Mouse (Mus musculus) liver, embryonic 13.5 days (tissue): ENCODE results near the gene Fam131a. TPM values are rescaled to one million over a fixed set of nuclear protein-coding genes. Genes with fewer than 3 reads are reported as not detected.
A peak's percentile ranks its signal among the peaks of the same experiment; 100 is the strongest.

Experiments used
- ATAC-seq: fragments of 200-750 bp; cut with Nextera tagmentation; 2 replicates; pipeline ENCODE4 v1.8.0; 2017; ENCODE audit warnings: low read depth, mild to moderate bottlenecking, moderate number of reproducible peaks, moderate library complexity
- DNase-seq: peaks from one replicate; pipeline ENCODE4 v3.0.0; 2022
- H3K27ac ChIP-seq: fragments of 300-500 bp; sonication (generic); 2 replicates; pipeline ENCODE4 v1.5.1; 2015; ENCODE audit warnings: moderate library complexity, mild to moderate bottlenecking, inconsistent platforms
- H3K27me3 ChIP-seq: fragments of 300-500 bp; sonication (generic); 2 replicates; pipeline ENCODE4 v1.6.1; 2015; ENCODE audit warnings: mild to moderate bottlenecking, inconsistent platforms
- H3K36me3 ChIP-seq: fragments of 300-500 bp; sonication (generic); 2 replicates; pipeline ENCODE4 v1.6.1; 2015; ENCODE audit warnings: mild to moderate bottlenecking, inconsistent platforms
- H3K4me1 ChIP-seq: fragments of 300-500 bp; sonication (generic); replicated peaks from 2 replicates; pipeline ENCODE4 v1.6.1; 2015; ENCODE audit warnings: inconsistent platforms
- H3K4me2 ChIP-seq: fragments of 300-500 bp; sonication (generic); 2 replicates; pipeline ENCODE4 v1.6.1; 2015; ENCODE audit warnings: inconsistent platforms, mild to moderate bottlenecking, moderate library complexity
- H3K4me3 ChIP-seq: fragments of 300-500 bp; sonication (generic); replicated peaks from 2 replicates; pipeline ENCODE4 v1.5.1; 2015; ENCODE audit warnings: mild to moderate bottlenecking, inconsistent platforms
- H3K9ac ChIP-seq: fragments of 300-500 bp; sonication (generic); 2 replicates; pipeline ENCODE4 v1.6.1; 2015; ENCODE audit warnings: mild to moderate bottlenecking, inconsistent platforms
- H3K9me3 ChIP-seq: fragments of 300-500 bp; sonication (generic); replicated peaks from 2 replicates; pipeline ENCODE4 v1.6.1; 2016; ENCODE audit warnings: inconsistent platforms
- WGBS: fragments of 180-500 bp; shearing (Covaris S2); methylation state at CpG from one replicate; pipeline ENCODE4 v1.1.7; 2015; ENCODE audit not compliant: insufficient replicate concordance; 5-methylcytosine and 5-hydroxymethylcytosine counted together
- polyA plus RNA-seq: library from polyadenylated mRNA; unstranded; fragments of >200 nt; fragmentation: Nextera tagmentation; extraction: Ambion mirVana; gene quantifications from 2 replicates; pipeline ENCODE4 v1.2.1, GENCODE M21; 2015

Fam131a gene
- polyA plus RNA-seq, 1 experiment from 2014 or later, result 1.0 TPM

DNA sequence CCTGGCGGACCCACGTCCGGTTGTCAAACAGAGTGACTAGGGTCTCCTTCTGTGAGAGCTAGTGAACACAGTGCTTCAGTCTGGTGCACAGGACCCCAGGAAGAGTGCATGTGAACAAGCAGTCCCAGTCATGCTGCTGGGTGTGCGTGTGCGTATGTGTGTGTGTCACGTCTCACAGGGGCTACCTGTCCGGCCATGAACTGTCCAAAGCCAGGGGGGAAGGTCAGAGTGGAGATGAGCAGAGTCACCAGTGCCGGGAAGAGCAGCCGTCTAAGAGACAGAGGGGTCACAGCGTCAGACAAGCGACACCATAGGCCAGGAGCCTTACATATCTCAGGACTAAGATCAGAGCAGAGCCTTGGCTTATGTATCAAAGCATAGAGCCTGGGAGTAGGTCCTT, 17.3 kb downstream of the Fam131a start:
- H3K27me3 ChIP-seq, result no peaks in the 10 kb centered on the region
- no peak overlapping the region for H3K4me3 ChIP-seq
- H3K36me3 ChIP-seq, result peaks cover 62% of the 10 kb centered on the region
- peak overlapping the region; percentile 93; the same call in 1 of the 2 replicates for H3K27ac ChIP-seq
- WGBS, result 91% methylated on average over 11 of the region's 11 CpGs
- H3K4me2 ChIP-seq, result no peak overlapping the region
- H3K4me1 ChIP-seq, result peaks cover 99% of the 10 kb centered on the region
- no peaks in the 10 kb centered on the region for H3K9me3 ChIP-seq
- peak overlapping the region; percentile 22; the same call in 1 of the 2 replicates for H3K9ac ChIP-seq
- ATAC-seq (no peak), DNase-seq (no peak)

DNA sequence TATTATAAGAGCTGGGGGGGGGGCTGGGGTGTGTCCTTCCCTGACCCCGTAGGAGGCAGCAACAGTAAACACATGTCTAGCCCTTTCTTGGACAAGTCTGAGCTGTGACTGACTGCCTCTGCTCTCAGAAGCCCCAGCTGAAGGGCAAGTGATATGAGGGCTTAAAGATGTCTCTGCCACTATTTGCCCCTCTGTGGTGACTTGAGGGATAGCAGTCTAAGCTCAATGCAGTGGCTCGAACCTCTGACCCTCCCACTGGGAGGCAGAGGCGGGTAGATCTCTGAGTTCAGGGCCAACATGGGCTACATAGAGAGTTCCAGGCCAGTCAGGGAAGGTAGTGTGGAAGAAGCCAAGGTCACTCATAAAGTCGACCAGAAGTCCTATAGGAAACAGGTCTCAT, 17.8 kb downstream of the Fam131a start:
- peaks cover 60% of the 10 kb centered on the region for H3K36me3 ChIP-seq
- H3K4me1 ChIP-seq, result peaks cover 99% of the 10 kb centered on the region
- WGBS, result 55% methylated on average over 4 of the region's 4 CpGs

DNA sequence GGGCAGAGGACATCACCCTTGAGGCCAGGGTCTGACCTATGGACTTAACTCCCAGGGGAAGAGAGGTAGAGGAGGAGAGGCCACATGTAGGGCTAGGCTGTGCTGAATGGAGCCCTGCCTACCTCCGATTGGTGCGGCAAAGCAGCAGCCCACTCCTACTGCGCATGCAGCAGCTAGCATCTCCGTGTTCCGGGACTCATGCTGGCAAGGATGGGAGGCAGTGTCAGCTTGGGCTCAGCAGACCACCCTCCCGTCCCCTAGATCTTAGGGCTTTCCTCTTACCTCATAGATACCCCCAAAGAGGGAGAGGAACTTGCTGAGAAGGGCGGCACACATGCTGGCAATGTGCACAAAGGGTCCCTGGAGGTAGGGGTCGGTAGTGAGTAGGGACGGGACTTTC, 19.1 kb downstream of the Fam131a start:
- WGBS, result 81% methylated on average over 9 of the region's 9 CpGs
- DNase-seq (no peak), ATAC-seq (no peak)
- peaks cover 98% of the 10 kb centered on the region for H3K4me1 ChIP-seq
- H3K9ac ChIP-seq, result peak overlapping the region; percentile 90
- peak overlapping the region; percentile 93; the same call in 1 of the 2 replicates for H3K27ac ChIP-seq
- H3K4me2 ChIP-seq, result peak overlapping the region; percentile 98
- H3K4me3 ChIP-seq, result 0 out of 2 replicates have a peak overlapping the region, but pooled peaks have one; percentile 83
- no peaks in the 10 kb centered on the region for H3K9me3 ChIP-seq
- H3K36me3 ChIP-seq, result peaks cover 56% of the 10 kb centered on the region
- H3K27me3 ChIP-seq, result no peaks in the 10 kb centered on the region

More for the DNA sequence above, 17.8 kb downstream of the Fam131a start:
- DNase-seq, result no peak
- Histone ChIP-seq H3K4me3 (no peak overlapping the region), H3K27me3 (no peaks in the 10 kb centered on the region), H3K4me2 (no peak overlapping the region), H3K27ac (peak overlapping the region; percentile 93), H3K9me3 (no peaks in the 10 kb centered on the region), H3K9ac (peak overlapping the region; percentile 22; the same call in 1 of the 2 replicates)
- ATAC-seq, result no peak

DNA sequence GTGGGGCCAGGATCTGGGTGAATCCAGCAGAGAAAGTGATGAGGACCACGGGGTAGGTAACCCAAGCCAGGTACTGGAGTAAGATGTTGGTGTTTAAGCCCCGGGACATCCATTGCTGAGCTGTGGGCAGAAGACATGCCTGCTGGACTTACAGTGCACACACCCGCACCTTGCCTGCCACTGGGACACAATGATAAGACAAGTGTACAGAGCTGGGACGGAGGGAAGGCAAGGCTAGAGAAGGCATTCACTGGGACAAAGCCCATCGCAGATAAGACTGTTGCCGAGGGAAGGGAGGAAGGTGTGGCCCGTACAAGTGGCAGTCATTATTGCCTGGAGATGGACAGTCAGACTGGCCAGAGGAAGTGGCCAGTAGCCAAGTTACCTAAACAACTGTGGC, 19.8 kb downstream of the Fam131a start:
- ATAC-seq, result peak; percentile 32

DNA sequence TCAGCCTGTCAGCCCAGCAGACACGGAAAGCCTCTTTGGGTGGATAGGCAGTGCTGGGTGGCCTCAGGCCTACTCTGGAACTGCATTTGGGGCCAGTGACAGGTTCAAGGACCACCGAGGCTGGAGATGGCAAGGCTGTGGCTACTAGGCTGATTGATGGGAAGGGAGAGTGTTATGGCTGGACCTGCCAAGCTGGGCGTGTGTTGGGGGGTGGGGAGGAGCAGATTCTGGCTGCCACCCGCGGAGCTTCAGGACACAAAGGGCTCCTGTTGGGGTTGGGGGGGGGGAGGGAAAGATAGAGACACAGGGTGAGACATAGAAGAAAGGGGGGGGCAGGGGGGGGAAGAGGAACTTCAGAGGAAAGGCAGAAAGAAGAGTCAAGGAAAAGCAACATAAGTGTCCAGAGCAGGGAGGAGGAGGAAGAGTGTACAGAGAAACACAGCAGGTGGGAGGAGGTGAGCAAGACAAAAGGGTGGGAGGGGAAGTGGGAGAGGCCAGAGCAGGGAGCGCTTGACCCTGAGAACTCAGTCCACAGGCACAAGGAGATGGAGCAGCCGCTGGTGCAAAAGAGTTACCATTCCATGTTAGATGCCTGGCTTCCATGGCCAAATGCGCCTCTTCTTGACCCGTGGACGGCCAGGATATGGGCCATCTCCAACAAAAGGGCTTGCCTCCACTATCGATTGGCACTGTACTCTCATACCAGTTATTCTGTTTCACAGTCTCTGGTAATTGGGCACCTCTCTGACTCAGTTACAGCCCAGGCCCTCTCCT, 21.5 kb downstream of the Fam131a start:
- Histone ChIP-seq H3K9me3 (no peaks in the 10 kb centered on the region), H3K27ac (peak overlapping the region; percentile 93), H3K27me3 (no peaks in the 10 kb centered on the region), H3K9ac (peak overlapping the region; percentile 90), H3K4me2 (peak overlapping the region; percentile 98), H3K4me3 (peak overlapping the region; percentile 83), H3K36me3 (peaks cover 34% of the 10 kb centered on the region), H3K4me1 (peaks cover 87% of the 10 kb centered on the region)
- DNase-seq (no peak), ATAC-seq (no peak)
- 53% methylated on average over 11 of the region's 11 CpGs for WGBS

More for the DNA sequence above, 19.8 kb downstream of the Fam131a start:
- Histone ChIP-seq H3K27me3 (no peaks in the 10 kb centered on the region), H3K36me3 (peaks cover 49% of the 10 kb centered on the region), H3K4me3 (peak overlapping the region; percentile 83), H3K4me2 (peak overlapping the region; percentile 98), H3K9ac (peak overlapping the region; percentile 90), H3K27ac (peak overlapping the region; percentile 93), H3K9me3 (no peaks in the 10 kb centered on the region), H3K4me1 (peaks cover 93% of the 10 kb centered on the region)
- WGBS, result 25% methylated on average over 7 of the region's 7 CpGs
- peak; percentile 68 for DNase-seq

DNA sequence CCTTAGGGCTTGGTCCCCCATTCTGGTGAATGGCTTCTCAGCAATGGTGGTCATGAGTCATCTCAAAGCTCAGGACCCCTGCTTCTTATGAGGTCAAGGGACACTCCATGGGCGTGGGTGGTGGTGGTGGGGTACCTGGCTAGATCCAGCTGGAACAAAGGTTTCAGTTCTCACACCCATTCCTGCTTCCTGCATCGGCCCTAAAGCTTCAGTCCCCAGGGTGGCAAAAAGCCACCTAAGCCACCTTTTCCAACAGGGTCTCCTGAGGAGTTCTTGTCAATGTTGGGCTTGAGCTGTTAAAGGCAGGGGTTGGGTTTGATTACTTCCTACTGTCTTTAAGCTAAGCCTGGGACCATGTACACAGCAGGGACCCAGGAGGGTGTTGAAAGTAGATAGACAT, 22.1 kb downstream of the Fam131a start:
- Histone ChIP-seq H3K9ac (peak overlapping the region; percentile 90), H3K9me3 (no peaks in the 10 kb centered on the region), H3K4me2 (peak overlapping the region; percentile 98), H3K4me1 (peaks cover 84% of the 10 kb centered on the region), H3K27ac (peak overlapping the region; percentile 93), H3K4me3 (peak overlapping the region; percentile 83), H3K36me3 (peaks cover 34% of the 10 kb centered on the region), H3K27me3 (no peaks in the 10 kb centered on the region)
- ATAC-seq, result no peak
- 57% methylated on average over 2 of the region's 2 CpGs for WGBS
- DNase-seq, result no peak

DNA sequence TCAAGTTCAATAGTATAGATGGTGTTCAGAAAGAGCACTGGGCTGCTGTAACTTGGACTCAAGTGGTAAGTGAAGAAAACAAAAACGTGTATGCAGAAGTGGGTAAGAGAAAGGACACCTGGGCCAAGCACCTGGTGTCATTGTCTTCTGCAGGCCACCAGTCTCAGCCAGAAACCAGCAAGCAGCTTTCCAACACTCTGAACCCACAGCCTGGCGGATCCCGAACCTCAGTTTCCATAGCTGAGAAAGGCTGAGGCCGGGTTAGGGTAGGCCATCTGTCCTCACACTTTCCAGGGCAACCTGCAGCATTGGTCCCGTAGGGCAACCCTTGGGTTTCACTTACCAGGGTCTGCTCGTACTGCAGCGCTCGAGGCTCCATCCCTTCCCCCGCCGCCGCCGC, 22.5 kb downstream of the Fam131a start:
- H3K4me2 ChIP-seq, result peak overlapping the region; percentile 98
- ATAC-seq, result no peak
- peaks cover 80% of the 10 kb centered on the region for H3K4me1 ChIP-seq
- H3K4me3 ChIP-seq, result peak overlapping the region; percentile 83
- H3K36me3 ChIP-seq, result peaks cover 34% of the 10 kb centered on the region
- DNase-seq, result no peak
- H3K27me3 ChIP-seq, result no peaks in the 10 kb centered on the region
- peak overlapping the region; percentile 90 for H3K9ac ChIP-seq
- peak overlapping the region; percentile 93 for H3K27ac ChIP-seq
- 4% methylated on average over 12 of the region's 12 CpGs for WGBS
- H3K9me3 ChIP-seq, result no peaks in the 10 kb centered on the region

DNA sequence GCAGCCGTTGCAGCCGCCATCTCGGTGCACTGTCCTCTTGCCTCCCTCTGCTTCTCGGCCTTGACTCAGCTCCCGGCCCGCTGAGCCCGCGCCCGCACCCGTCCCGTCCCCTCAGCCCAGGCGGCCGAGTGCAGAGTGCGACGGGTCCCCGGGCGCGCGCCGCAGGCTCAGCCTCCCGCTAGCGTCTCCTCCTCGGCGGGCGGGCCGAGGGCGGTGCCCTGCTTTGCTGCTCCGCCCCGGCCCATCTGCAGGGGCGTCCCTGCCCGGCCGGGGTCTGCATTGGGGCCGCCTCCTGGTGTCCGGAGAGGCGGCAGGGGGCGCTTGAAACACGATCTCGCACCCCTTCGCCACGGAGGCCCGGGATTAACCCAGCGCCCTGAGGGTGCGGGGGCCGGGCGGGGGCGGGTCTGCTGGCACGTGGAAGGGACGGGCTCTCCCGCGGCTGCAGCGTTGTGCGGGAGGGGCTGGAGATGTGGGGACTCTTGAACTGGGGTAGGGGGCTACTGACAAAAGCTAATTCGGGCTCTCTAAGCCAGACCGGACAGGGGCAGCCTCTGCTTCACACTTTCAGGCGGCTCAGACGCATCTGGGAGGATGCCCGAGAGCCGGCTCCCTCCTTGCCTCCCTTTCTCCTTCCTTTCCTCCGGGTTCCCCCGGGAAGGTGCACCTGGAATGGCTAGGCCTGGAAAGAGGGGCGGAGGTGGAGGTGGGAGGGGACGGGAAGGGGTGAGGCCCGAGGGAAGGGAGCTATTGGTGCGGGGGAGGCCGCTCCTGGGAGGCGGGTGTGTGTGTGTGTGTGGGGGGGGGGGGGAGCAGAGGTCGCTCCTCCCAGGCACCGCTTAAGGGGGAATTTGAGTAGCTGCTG, 23.2 kb downstream of the Fam131a start:
- H3K27me3 ChIP-seq, result no peaks in the 10 kb centered on the region
- peak overlapping the region; percentile 93 for H3K27ac ChIP-seq
- DNase-seq (peak; percentile 79), ATAC-seq (peak; percentile 65)
- under 1% methylated on average over 59 of the region's 68 CpGs for WGBS
- no peaks in the 10 kb centered on the region for H3K9me3 ChIP-seq
- peaks cover 74% of the 10 kb centered on the region for H3K4me1 ChIP-seq
- peak overlapping the region; percentile 98 for H3K4me2 ChIP-seq
- H3K4me3 ChIP-seq, result peak overlapping the region; percentile 83
- peak overlapping the region; percentile 90 for H3K9ac ChIP-seq
- peaks cover 33% of the 10 kb centered on the region for H3K36me3 ChIP-seq

DNA sequence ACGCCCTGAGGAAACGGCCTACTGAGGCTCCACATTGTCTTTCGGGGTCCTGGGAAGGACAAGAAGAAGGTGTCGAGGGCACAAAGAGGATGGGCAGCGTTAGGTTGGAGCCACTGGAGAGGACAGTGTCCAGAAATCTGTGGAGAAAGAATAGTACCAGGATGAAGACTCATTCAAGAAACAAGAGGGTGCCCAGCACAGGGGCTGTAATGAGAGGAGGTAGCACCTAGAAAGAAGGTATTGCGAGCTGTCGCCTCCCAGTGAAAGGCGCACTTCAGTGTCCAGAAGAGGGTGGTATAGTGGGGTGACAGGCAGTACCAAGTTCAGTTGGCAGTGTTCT, 23.8 kb downstream of the Fam131a start:
- H3K4me2 ChIP-seq, result peak overlapping the region; percentile 98
- DNase-seq, result no peak
- no peaks in the 10 kb centered on the region for H3K27me3 ChIP-seq
- peak overlapping the region; percentile 93 for H3K27ac ChIP-seq
- H3K9ac ChIP-seq, result peak overlapping the region; percentile 90
- peak overlapping the region; percentile 83 for H3K4me3 ChIP-seq
- ATAC-seq, result peak; percentile 8
- H3K4me1 ChIP-seq, result peaks cover 68% of the 10 kb centered on the region
- peaks cover 33% of the 10 kb centered on the region for H3K36me3 ChIP-seq
- no peaks in the 10 kb centered on the region for H3K9me3 ChIP-seq
- WGBS, result 2% methylated on average over 8 of the region's 8 CpGs

DNA sequence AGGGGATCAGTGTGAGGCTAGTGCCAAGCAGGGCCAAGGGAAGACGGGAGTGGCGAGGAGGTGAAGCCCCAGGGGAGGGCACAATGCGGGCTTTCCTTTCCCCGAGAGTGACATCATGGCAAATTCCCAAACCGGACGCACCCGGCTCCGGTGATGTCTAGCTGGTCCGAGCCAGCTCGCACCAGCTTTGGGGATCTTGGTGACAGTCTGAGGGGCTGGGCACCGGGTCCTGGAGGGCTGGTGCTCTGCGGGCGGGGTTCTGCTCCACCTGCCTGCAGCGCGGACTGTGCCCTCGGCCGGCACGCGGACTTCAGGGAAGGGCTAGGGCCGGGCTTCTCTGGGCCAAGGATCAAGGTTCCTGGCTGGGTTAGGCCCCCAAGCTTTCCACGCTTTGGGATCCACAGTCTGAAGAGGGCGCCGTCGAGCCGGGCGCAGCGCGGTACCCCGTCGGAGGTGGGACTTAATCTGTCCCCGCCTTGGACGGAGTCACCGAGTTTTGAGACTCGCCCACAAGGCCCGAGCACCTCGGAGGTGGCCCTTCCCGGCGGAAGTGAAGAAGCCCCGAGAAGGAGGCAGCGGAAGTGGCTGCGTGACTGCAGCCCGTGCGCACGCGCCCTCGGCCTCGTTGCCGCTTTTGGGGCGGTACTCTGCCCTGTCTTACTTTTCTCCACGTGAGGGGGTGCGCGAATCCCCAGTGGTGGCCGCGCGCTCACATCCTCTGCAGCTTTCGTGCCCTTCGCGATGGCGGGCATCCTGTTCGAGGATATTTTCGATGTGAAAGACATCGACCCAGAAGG, 24.3 kb downstream of the Fam131a start, which contains the start of the genes Polr2h and Clcn2:
Gene Polr2h (plus strand): TSS at position 485 of the 797 bp plus-strand sequence.
Gene Clcn2 (minus strand): TSS at position 566 of the 797 bp plus-strand sequence.
- H3K9ac ChIP-seq, result peak within 1 kb of the TSS; percentile 90
- under 1% methylated on average over 62 of the region's 62 CpGs for WGBS
- no peaks in the 10 kb centered on the region for H3K27me3 ChIP-seq
- peak within 1 kb of the TSS; percentile 93 for H3K27ac ChIP-seq
- ATAC-seq, result peak; percentile 85
- H3K36me3 ChIP-seq, result peaks cover 33% of the 10 kb centered on the region
- peak within 1 kb of the TSS; percentile 98 for H3K4me2 ChIP-seq
- peak within 1 kb of the TSS; percentile 83 for H3K4me3 ChIP-seq
- H3K9me3 ChIP-seq, result no peaks in the 10 kb centered on the region
- peaks cover 62% of the 10 kb centered on the region for H3K4me1 ChIP-seq
- DNase-seq, result peak; percentile 97
